Mouse (Mus musculus) forebrain, embryonic 16.5 days (tissue): ENCODE data around the gene Zfp300. TPM values are rescaled to one million over a fixed set of nuclear protein-coding genes. Genes with fewer than 3 reads are reported as not detected.

ENCODE experiments used
- polyA plus RNA-seq: library from polyadenylated mRNA; unstranded; fragments of >200 nt; fragmentation: Nextera tagmentation; extraction: Ambion mirVana; gene quantifications from 2 replicates; pipeline ENCODE4 v1.2.1, GENCODE M21; 2015

Gene Zfp300
- polyA plus RNA-seq, 1 experiment from 2014 or later, result 3.1 TPM

Other genes with a start within 250 kb of the Zfp300 start
- 2.4 and 3.4 TPM in 2 replicates for gene Timp1, start 219.4 kb downstream of the Zfp300 start, polyA plus RNA-seq
- 37.5 and 37.7 TPM in 2 replicates for gene Syn1, start 168.5 kb downstream of the Zfp300 start, polyA plus RNA-seq
- 4.4 and 6.4 TPM in 2 replicates for gene Cfp, start 158.0 kb downstream of the Zfp300 start, polyA plus RNA-seq
- 24.1 and 27.4 TPM in 2 replicates for gene Elk1, start 138.9 kb downstream of the Zfp300 start, polyA plus RNA-seq
- gene Uxt, start 127.5 kb downstream of the Zfp300 start, polyA plus RNA-seq, result 36.4 and 39.8 TPM in 2 replicates
- gene Zfp182, start 27.2 kb downstream of the Zfp300 start, polyA plus RNA-seq, result 9.6 and 11.7 TPM in 2 replicates
- not detected in 2 replicates for gene Spaca5, start 21.1 kb downstream of the Zfp300 start, polyA plus RNA-seq
- not detected in 2 replicates for gene Ssxa1, start 26.3 kb upstream of the Zfp300 start, polyA plus RNA-seq
- not detected in 2 replicates for gene Gm21876, start 86.1 kb upstream of the Zfp300 start, polyA plus RNA-seq